Mouse (Mus musculus) mesoderm, embryonic 11.5 days (tissue): Measurements from ENCODE around the gene Zdhhc13.

Experiments used
- DNase-seq: peaks from one replicate; pipeline ENCODE4 v3.0.0-alpha.2; 2012; ENCODE audit warnings: low read depth, low spot score

Gene Zdhhc13

GRCm38 (mm10) chr7:48784773-48785523 is 3.9 kb upstream of the Zdhhc13 start:
- DNase-seq = no peak

DNA sequence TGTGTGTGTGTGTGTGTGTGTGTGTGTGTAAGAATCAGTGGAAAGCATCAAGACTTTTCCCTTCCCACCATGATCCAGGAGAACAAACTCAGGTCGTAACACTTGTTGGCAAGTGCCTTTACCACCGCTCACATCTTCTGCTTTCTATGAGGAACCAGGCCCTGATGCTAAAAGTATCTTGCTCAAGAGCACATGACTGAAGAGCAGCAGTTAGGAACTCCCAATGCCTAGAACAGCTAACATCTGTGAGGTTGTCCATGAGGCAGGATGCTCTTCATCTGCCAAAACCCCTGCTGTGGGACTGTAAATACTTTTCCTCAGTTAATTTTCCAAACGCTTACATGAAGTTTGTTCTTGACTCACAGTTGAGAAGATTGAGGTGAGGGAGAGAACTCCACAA is 455 bp upstream of the Zdhhc13 start:
- no peak for DNase-seq

DNA sequence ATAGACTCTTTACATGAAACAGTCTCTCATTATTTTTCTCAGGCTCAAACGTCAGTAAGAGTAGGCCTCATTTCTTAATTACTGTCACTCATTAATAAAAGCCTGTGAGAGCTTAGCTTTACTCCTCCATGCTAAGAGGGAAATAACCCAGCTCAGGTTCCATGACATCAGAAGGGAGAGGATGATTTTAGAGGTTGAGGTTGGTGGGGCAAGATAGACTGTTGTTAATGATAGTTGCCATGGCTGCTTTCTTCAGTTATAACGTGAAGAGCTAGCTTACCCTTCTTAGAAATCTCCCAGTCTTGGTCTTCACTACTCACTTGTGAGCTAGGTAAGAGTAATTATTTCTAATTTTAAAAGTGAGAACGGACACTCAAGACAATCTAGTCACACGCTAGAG is 1.3 kb downstream of the Zdhhc13 start:
- no peak for DNase-seq

- no peak for DNase-seq
Measured at GRCm38 (mm10) chr7:48791412-48791811, 2.6 kb downstream of the Zdhhc13 start.

GRCm38 (mm10) chr7:48795130-48795529 is 6.3 kb downstream of the Zdhhc13 start:
- no peak for DNase-seq

DNA sequence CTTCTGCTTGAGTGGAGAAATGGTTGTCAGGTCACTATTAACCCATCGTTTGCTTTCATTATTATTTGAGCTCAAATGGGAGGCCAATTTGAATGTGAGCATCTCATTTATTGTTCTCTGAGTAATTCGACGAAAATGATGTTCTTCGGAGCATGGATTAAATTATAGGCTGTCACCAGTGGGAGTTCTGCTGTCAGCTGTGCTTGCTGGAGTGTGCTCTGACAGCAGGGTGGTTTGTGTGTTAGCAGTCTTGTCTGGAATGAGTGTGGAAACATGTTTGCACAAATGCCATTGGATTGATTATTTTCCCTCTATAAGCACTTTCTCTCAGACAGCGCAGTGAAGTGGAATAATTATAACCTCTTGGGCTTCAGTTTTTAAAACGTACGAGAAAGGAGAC is 14.6 kb downstream of the Zdhhc13 start:
- no peak for DNase-seq

DNA sequence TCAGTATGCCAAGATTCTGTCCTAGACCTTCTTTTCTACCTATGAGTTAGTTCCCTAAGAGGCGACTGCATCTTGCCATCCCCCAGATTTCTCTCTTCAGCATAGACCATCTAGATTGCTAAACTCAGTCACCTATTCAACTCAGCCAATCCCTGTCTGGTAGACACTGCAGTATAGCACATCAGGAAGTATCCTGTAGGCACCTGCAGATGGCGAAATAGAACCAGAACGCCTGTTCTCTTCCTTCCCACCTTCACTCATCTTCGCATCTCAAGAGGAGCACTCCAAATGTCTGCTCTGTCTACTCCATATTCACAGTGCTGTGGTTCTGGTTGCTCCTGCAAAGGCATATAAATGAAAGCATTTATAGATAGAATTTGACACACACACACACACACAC is 17.8 kb downstream of the Zdhhc13 start:
- DNase-seq = no peak

DNA sequence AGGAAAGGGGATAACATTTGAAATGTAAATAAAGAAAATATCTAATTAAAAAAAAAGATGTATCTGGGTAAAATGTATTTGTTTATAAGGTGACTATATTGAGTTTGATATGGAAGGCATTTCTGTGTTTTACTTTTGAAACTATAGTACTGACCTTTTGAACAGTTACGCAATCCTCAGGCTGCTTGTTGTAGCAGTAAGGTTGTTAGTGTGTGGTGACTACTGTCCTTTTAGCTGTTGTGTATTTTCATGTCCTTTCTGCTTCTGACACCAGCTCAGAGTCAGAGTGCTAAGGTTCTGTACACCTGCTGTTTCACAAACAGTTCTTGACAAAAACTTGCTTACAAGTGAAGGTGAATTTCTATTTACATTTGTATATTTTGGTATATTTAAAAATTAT is 21.8 kb downstream of the Zdhhc13 start:
- DNase-seq = no peak

DNA sequence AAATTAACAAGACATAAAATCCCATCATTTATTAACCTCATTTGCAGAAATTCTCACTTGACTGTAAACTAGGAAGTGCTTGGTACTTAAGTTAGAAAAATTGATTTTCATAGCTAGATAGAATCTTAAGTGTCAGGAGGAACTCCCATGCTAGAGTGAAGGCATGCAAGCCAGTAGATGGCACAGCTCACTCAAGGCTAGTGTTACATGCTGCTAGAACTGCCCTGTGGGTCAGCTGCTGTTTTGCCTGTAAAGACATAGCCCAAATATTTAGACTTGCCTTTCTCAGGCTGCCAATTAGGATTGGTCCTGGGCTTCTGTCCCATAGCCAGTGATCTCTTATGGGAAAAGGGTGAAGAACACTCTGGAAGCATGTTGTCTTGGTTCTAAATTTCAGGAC is 23.6 kb downstream of the Zdhhc13 start:
- DNase-seq = no peak

- no peak for DNase-seq
Measured at GRCm38 (mm10) chr7:48813594-48813993, 24.8 kb downstream of the Zdhhc13 start.

- no peak for DNase-seq
Measured at GRCm38 (mm10) chr7:48821654-48822053, 32.9 kb downstream of the Zdhhc13 start.

DNA sequence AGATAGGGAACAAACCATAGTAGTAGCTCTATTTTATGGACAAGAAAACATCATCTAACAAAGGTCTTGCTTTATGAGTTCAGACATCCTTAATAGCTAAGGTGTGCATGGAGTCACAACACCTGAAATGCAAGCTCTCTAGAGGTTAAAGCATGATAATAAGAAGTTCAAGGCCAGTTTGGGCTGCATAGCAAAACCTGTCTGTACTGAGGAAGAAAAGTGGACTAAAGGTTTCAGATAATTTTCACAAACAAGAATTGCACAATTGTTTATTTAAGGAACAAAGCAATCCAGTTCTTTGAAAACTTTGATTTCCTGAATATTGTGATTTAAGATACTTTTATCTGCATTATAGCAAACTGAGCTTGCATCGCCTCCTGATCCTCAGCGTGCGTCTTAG is 34.8 kb downstream of the Zdhhc13 start:
- no peak for DNase-seq

DNA sequence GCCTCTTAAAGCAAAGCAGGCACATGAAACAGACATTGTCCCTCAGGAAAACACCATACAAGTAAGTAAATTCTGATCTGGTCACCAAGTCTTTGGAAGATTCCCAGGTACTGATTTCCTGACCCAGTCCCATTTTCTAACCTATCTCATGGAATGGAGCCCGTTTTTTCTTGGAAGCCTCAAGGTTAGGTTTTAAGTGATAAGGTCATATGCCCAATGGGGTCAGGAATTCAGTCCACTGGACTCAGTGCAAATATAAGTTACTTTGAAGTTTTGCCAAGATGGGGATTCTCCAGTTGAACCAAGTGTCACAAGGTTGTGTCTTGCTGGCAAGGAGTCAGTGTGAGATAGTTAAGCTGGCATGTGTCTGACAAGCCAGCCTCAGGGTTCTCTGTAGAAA is 35.9 kb downstream of the Zdhhc13 start:
- no peak for DNase-seq

DNA sequence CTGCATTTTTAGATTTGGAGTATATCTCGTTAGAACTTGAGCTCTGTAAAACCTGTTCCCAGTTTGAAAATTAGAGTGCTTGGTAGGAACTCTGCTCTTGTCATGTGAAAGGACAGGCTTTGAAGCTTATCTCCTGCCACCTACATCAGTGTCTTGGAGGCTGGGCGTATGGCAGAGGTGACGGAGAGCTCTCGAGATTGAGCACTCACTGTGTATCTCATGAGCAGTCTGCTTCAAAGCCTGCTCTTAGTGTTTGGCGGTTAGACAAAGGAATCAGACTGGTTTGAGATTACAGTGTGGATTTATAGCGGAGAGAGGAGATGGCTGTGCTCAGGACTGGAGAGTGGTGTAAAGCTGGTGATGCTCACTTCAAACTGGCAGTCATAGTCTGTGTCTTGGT is 36.4 kb downstream of the Zdhhc13 start:
- no peak for DNase-seq

DNA sequence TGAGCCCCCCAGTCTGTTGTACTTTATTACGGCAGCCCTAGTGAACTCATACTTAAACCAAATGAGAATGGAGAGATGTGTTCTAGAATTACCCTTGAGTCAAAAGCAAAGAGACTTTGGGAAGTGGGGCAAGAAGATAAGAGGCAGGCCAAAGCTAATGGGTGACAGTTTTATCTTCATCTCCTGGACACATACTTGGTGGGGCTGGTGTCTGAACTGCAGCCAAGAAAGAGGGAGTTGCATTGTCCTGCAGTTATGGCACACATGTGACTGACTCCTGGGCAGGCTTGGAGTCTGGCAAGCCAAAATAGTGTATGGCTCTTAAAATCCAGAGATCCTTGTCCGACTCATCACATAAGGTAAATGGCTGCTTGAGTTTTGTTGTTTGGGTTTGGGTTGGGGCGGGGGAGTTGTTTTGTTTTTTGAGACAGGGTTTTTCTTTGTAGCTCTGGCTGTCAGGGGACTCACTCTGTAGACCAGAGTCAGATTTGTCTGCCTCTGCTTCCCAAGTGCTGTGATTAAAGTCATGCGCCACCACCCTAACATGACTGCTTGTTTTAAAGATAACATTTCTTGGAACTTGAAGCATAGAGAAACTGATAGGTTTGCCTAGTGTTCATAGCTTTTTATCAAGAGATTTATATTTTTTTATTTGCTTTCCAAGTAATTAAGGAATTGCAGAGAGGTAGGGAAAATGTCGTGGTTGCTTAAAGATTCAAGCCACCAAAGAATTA is 40.5 kb downstream of the Zdhhc13 start:
- no peak for DNase-seq

- DNase-seq = no peak
Measured at GRCm38 (mm10) chr7:48830395-48830794, 41.6 kb downstream of the Zdhhc13 start.

GRCm38 (mm10) chr7:48832735-48833134 is 43.9 kb downstream of the Zdhhc13 start:
- DNase-seq = no peak

- DNase-seq = no peak
Measured at GRCm38 (mm10) chr7:48834371-48834970, 45.7 kb downstream of the Zdhhc13 start.

GRCm38 (mm10) chr7:48834989-48835626 is 46.3 kb downstream of the Zdhhc13 start:
- DNase-seq = peak; percentile 54

- DNase-seq = no peak
Measured at GRCm38 (mm10) chr7:48836949-48837348, 48.1 kb downstream of the Zdhhc13 start.

GRCm38 (mm10) chr7:48838434-48838833 is 49.6 kb downstream of the Zdhhc13 start:
- no peak for DNase-seq

DNA sequence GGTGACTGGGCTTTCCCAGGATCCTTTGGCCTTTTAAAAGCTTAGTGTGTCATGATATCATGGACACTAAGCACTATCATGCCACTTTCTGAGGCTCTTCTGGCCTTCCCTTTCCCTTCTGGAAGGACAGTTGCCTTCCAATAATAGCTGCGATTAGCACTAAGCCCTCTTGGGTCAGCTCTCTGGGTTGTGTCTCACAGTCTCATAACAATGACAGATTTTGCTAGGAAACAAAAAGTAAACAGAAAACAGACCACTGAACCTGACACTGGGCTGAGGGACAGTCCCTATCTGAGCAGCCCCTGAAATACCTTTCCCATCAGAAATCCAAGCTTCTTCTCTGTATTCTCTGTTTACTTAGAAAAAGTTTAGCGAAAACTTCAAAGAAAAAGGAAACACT is 51.7 kb downstream of the Zdhhc13 start:
- no peak for DNase-seq
